Mouse (Mus musculus) adrenal gland, postnatal 10 days (tissue): ENCODE measurements around the gene Muc20. TPM values are rescaled to one million over a fixed set of nuclear protein-coding genes. Genes with fewer than 3 reads are reported as not detected.

Source experiments
- DNase-seq: peaks from one replicate; pipeline ENCODE4 v3.0.0; 2021; ENCODE audit warnings: mixed read lengths
- total RNA-seq, 2 experiments: library from RNA; stranded (reverse); gene quantifications; 2 replicates each; pipeline ENCODE4 v1.2.3; 2021

Gene Muc20
- total RNA-seq, 2 experiments from 2014 or later = 0.21 to 0.33 TPM

DNA sequence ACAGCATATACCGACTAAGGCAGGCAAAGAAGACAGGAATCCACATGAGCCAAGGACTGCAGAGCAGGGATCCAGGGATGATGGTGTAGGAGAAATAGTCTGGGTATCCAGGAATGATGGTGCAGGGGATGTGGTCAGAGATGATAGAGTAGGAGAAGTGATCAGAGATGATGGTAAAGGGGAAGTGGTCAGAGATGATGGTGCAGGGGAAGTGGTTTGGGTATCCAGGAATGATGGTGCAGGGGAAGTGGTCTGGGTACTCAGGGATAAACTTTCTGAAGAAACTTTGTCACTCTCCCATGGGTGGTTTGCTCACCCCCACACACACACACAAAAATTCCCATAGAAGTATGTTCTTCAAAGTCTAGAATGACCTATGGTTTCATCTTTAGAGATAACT, 2.1 kb downstream of the Muc20 start:
- DNase-seq = no peak

DNA sequence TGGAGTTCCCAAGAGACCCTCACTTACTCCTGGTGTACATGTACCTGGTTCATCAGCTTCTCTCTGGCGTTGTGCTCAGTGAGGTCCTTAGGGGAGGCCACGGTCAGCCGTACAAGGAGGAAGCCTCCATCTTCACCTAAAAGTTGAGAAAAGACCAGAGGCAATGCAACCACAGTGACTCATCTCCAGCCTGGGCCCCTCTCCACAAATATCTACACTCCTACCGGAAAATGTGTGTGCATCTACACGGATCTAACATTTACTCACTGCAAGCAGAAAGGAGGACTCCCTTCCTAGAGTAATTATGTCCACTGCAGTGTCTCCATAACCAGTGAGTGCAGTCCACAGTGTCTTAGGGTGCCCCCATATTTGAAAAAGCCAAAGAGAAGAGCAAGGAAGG, 7.2 kb downstream of the Muc20 start:
- DNase-seq = no peak

DNA sequence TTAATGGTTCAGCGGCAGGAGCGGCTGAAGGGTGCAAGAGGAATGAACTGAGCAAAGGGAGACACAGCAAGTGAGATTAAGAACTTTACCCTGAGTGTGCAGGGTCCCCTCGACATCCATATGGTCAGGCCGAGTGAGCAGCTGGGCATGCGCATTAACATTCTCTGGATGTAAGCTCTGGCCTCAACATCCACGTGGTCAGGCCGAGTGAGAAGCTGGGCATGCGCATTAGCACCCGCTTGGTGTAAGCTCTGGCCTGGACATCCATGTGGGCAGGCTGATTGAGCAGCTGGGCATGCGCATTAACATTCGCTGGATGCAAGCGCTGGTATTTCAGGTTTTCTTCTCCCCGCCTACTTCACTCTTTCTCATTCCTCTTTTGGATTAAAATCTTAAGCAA, 12.4 kb downstream of the Muc20 start:
- DNase-seq = no peak

DNA sequence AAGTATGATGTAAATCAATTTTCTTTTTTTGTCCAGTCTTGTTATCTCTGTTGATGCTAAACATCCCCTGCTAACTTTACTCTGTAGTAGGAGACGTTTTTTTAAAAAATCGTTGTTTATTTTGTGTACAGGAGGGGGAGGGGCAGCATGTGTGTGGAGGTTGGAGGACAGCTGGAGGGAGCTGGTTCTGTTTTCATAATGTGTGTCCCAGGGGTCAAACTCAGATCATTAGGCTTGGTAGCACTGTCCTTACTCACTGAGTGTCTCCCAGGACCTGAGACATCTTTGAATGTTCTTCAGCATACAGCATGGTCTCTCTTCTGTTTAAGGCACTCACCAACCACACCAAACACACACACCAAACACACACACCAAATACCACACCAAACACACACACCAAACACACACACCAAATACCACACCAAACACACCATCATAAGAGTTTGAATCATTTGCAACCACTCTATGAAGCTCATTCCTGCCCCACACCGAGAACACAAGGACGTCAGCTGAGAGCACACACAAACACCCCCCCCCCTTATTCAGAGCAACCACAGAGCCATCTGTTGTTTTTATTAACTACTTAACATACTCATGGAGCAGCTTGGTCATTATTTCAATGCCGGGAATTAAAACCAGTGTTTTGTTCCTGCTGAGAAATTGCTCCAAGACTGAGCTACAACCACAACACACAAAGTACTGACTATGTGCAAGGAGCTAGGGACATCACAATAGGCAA, 13.7 kb downstream of the Muc20 start:
- no peak for DNase-seq

DNA sequence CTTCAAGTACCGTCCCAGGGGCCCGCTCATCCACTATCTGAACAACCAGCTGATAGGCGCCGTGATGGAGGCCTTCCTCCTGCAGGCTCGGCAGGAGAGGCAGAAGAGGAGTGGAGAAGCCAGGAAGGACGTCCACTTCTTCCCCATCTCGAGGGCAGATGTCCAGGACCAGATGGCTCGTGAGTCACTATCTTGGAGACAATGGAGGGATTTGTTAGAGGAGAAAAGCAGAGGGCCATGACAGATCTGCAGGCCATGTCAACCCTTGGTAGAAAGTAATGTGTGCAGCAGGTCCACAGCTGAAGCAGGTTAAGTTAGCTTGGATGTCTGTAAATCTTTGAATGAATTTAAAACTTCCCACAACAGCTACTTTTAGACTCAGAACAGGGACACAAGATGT, 18.3 kb downstream of the Muc20 start:
- DNase-seq = no peak

DNA sequence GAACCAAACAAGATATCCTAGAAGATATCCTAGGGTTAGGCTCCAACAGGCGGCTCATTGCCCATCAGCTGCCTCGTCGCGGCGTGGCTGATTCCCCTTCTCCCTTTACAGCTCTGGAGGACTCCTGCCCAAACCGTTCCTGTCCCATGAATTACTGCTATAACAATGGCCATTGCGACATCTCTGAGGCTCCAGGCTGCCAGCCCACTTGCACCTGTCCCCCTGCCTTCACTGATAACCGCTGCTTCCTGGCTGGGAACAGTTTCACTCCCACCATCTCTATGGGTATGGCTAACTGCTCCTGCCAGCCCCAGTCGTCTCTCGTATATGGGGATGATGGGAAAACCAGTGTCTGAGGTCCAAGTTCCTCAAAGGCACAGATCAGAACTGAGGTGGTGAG, 20.6 kb downstream of the Muc20 start:
- no peak for DNase-seq

DNA sequence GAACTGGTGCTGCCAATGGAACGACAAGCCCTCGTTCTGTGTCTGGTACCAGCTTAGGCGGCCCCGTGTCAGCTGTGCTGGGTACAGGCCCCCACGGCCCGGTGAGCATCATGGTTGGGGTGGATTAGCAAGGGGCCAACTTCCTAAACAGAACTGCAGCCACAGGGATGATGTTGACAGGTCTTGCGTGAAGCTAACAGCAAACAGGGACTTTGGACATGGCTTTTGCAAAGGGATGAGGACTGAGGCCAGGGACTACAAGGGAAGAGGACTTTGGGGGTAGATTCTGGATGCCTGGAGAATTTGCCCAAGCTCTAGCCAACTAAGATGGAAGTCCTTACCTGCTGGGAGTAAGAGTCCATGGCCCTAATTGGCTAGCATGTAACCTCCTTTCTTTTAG, 30.3 kb downstream of the Muc20 start:
- DNase-seq = no peak

DNA sequence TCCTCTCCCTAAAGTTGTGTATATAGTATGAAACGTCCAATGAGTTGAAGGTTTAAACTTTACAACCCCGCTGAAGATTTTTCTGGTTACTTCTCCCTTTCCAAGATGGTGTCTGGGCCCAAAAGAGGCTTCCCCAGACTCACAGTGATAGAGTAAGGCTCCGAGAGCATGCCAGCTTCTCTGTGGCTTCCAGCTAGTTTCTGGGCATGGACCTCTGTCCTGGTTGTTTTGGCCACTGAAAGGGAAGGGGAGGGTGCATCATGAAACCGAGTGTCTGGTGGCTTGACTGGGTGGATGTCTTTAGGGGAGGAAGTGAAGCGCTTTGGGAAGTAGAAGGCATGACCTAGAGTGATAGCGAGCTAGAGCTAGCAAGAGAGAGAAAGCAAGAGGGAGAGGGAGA, 32.3 kb downstream of the Muc20 start:
- DNase-seq = no peak

DNA sequence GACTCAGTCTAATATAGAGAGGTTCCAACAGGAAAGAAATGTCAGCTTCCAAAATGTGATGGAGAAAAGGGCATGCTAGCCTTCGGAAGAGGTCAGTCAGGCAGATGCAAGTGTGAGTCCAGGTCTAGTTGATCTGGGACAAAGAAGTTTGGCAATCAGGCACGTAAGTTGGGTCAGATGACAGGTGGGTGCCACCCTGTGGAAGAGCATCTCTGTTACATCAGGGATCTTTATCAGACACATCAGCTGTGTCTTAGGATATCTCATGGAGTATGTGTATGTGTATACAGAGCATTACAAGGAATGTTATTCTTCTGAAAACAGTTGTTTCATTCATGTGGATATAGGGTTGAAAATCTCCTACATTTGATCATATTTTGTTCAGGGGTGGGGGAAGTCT, 32.7 kb downstream of the Muc20 start:
- no peak for DNase-seq

DNA sequence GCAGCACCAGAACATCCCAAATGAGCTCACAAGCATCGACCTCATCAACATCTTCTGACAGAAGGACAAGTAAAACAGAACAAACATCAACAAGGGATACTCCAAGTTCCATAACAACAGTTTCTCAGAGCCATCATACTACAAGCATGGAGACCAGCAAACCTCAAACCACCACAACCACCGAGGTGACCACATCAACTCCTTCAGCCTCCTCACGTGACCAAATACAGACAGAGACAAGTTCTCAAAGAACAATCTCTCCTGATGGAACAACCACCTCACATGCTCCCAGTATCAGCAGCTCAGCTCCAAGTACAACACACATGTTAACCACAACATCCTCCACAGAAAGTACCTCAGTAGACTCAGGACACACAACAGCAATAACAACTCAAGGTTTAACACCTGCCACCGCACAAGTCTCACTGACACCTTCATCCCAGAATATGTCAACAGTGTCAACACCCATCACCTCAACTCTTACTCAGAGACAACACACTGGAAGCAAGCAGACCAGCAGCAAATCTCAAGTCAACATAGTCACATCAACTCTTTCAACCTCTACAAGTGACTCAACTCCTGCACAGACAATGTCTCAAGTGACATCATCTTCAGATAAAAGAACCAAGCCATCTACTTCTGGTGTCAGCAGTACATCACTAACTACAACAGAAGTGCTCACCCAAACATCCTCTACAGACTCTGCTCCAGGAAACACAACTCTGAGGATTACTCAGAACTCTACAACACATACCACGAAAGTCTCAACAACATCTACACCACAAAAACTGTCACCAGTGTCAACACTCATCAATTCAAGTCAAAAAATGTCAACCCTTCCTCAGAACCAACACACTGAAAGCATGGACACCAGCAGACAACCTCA, 46.8 kb downstream of the Muc20 start:
- no peak for DNase-seq

DNA sequence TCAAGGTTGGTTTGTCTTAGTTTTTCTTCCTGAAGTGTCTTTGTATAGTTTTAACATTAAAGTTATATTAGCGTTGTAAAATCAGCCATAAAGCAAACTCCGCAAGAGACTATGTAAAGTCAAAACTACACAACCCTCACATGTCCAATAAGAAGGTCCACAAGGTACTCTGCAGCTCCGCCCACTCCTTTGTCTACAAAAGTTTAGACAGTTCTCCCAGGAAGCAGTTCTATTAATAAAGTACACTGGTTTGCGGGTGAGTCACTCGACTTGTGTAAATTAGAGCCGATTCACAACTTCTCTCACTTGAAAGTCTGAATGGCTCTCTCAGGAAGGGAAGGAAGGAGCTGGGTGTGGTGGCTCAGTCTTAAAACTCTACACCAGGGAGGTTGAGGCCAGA, 51.4 kb downstream of the Muc20 start:
- DNase-seq = no peak

DNA sequence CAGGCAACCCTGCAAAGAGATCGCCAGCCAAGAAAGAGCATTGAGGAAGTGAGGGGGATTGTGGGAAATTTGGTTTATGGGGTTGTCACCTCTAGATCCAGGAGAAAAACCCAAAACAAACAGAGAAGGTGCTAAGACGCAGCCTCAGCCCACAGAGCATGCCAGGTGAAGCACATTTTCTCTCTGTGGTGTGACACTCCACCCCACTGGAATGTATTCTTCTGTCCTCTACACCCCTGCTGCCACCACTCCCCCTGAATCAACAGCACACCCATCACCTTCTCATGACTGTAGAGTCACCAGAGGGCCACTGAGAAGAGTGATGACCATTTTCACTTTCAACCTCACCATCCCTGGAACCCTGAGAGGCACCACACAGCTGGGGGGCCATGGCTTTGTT, 54.5 kb downstream of the Muc20 start:
- DNase-seq = no peak

DNA sequence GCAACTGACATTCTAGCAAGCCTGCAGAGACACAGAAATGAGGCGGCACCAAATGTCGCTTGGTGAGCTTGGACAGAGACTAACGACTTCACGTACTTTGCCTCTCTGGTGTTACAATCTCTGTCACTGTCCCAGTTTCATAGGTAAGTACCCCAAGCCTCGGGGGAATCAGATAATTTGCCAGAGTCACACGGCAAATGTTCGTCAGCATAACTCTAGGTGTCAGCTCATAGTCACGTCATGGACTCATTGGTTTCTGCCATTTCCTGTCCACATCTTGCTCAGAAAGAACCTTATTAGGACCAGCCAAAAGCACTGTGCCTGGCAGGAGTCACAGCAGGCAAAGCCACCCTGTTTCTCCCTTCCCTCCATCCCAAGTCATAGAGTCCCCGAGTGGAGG, 55.9 kb downstream of the Muc20 start:
- no peak for DNase-seq

DNA sequence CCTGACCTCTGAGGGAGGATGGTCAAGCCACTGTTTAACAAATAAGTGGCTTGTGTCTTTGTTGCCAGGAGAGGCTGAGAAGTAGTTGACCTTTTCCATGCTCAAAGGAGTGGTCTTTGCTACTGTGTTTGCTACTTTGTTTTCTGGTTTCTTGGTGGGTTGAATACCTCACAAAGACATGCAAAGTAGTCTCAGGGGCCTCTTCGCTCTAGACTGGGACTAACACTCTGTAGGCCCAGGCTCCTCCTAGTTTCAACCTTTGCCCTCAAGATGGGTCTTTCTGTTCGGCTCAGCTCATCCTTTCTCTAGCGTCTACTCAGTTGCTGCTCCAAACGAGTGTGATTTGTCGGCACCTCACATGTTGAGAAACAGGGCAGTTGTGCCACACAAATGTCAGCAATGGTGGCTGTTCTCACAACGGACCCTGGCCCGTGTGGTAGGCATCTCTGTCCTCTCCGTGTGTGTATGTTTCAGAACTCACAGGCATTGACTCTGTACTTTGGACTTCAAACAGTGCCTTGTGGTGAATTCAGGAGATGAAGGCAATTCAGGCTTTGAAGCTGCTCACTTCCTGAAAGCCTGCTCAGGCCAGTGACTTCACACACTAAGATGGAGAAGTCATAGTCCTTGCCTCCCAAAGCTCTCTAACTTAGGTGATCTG, 57.1 kb downstream of the Muc20 start:
- no peak for DNase-seq

DNA sequence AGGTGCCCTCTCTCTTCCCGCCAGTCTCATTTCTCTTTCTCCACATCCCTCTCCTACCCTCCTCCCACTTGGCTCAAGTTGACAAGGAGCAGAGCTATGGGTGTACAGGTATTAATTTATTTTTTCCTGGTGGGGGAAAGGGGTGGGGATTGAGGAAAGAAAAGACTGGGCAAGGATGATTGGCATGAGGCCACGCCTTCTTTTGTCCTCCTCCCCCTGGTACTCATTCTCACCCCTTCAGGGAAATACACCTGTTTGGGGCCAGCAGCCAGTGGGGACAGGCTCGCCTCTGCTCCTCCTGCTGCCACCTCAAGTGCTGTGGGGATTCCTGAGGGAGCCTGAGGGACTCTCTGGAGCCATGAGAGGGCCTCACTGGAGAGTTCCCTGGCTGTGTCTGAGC, 61.2 kb downstream of the Muc20 start:
- no peak for DNase-seq

DNA sequence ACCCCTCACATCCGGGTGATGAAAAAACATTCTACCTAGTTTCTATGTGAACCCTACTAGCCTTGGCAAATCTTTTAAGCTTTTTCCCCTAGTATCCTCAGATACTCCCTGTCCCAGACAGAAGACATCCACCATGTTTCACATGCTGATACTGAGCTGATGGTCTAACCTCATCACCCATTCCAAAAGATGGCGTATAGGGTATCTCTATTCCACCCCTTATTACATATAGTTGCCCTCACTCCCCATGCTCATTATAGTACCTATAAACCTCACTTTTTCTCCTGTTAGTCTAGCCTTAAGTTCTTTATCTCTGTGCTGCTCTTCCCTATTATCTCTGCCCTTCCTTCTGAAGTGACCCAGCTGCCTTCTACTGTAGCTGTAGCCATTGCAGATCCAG, 61.6 kb downstream of the Muc20 start, which contains the start of gene Muc4:
Gene Muc4, plus strand, starts transcription at position 301 of the 400 bp plus-strand sequence.
- DNase-seq = no peak

DNA sequence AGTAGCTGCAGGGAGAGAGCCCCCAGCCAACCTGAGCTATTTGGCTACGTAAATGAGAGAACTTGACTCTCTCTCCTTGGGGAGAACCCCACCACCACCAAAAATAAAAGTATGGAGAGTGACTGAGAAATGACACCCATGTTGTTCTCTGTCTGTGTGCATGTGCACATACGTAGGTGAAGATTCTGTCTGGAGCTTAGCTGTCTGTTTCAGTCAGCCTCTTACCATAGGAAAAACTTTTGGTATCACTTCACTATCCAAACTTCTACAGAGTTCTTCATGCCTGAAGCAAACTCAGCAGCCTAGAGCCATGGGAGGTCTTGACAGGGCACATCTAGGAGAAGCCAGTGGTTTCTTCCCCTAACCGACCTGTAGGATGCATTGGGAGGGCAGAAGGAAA, 64.0 kb downstream of the Muc20 start:
- DNase-seq = no peak

DNA sequence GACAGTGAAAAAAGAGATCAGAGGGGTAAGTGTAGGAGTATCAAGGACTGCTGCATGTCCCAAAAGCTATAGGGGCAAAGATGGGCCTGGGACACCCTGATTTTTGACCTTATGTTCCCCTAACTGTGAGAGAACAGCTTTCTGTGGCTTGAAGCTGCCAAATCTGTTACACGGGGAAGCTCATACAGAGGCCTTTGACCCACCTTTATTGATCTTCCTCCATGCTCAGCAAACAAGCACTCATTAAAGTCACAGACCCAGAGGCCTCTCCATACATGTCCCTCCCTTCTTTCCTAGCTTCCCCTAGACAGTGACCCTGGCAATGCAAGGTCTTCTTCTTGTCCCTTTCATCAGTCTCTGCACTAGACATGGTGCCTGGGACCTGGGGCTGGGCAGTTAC, 68.5 kb downstream of the Muc20 start:
- DNase-seq = no peak

DNA sequence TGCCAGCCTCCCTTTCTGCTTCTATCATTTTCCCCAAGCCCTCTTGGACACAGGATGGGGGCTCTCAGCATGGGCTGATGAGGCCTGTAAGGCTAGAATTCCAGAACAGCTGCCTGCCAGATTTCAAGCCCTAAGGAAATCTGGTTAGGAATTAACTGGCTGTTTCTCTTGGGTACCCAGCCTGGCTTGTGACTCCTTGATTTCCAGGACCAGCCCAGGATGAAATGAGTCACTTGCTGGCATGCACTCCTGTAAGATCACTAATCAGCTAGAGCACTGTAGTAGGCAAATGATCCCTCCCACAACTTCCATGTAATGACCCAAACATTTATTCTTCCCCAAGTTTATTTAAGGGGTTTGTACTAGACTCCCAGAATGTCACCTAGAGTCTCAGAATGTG, 69.0 kb downstream of the Muc20 start:
- no peak for DNase-seq
